Mouse (Mus musculus) megakaryocyte-erythroid progenitor cell, adult 5-6 weeks (primary cell): ENCODE results near the gene Eef1akmt1. TPM values are rescaled to one million over a fixed set of nuclear protein-coding genes. Genes with fewer than 3 reads are reported as not detected.

ENCODE experiments used
- ATAC-seq: replicated peaks from 2 replicates; pipeline ENCODE4 v1.8.0; 2016; ENCODE audit warnings: mild to moderate bottlenecking, inconsistent platforms; ENCODE audit not compliant: severe bottlenecking, poor library complexity, low FRiP score, low TSS enrichment
- total RNA-seq, 2 experiments: library from RNA; stranded (forward) in 1 of 2; stranded (reverse) in 1 of 2; fragments of 200-1000, 215-1000 nt in 1 of 2; fragments of >200 nt in 1 of 2; fragmentation: Nextera tagmentation in 1 of 2; gene quantifications; 2 replicates each; pipeline ENCODE4 v1.2.3; 2014 to 2017

Gene Eef1akmt1
- total RNA-seq, 2 experiments from 2014 or later = 14.7 to 46.4 TPM

DNA sequence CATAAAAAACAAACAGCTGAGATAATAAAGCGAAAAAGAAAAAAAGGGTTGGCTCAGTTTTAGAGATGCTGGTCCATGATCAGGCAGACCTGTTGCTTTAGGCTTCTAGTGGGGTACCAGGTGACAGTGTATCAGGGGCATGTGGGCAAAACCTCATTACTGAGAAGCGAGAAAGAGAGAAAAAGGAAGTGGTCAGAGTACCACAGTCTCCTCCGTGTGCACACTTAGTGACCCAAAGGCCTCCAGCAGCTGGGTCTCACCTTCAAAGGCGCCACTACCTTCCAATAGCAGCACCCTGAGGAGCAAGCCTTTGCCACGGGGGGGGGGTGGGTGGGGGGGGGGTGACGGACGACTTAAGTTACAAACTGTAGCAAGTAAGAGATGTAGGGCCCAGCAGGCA, 44.3 kb downstream of the Eef1akmt1 start:
- no peak for ATAC-seq

DNA sequence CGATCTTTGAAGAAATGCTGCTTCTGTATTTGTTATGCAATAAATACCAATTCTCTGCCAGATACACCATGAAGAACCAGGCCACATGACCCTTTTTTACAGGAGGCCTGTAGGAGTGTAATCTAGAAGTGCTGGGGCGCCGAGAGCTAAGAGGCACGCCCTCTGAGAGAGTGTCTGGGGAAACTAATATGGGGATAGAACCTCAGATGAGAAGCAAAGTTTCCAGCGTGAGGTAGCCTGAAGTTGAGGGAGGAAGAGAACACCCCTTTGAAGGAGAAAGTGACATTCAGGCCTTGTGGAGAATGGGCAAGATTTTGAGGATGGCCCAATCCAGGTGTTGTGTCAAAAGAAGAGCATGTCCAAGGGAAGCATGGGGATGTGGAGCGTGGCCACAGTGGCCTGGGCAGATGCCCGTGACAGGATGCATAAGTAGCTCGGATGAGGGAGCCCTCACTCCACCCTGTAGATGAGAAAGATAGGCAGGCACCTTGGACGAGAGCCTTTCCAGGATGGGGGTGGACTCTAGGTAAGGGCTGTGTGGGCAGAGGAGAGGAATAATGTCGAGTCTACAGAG, 45.3 kb downstream of the Eef1akmt1 start:
- peak; percentile 42 for ATAC-seq

DNA sequence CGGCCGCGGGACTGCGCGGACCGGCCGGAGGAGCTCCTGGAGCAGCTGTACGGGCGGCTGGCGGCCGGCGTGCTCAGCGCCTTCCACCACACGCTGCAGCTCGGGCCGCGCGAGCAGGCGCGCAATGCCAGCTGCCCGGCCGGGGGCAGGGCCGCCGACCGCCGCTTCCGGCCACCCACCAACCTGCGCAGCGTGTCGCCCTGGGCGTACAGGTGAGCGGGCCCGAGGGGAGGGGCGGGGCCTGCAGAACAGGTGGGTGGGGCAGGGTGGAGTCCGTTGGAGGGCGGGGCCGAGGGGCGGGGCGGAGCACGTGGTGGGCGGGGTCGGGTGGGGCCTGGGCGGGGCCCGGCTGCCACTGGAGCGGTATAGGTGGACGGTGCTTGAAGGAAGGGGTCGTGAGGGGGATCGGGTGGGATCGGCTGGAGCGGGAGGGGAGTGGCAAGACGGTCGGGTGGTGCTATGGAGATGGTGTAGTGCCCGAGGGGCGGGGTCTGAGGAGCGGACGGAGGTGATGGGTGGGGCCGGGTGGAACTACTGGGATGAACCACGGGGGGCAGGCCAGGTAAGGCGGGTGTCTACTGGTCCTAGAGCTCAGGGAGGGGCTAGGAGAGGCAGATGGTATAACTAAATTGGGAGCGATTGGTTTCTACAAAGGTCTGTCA, 45.9 kb downstream of the Eef1akmt1 start:
- ATAC-seq = peak; percentile 58

DNA sequence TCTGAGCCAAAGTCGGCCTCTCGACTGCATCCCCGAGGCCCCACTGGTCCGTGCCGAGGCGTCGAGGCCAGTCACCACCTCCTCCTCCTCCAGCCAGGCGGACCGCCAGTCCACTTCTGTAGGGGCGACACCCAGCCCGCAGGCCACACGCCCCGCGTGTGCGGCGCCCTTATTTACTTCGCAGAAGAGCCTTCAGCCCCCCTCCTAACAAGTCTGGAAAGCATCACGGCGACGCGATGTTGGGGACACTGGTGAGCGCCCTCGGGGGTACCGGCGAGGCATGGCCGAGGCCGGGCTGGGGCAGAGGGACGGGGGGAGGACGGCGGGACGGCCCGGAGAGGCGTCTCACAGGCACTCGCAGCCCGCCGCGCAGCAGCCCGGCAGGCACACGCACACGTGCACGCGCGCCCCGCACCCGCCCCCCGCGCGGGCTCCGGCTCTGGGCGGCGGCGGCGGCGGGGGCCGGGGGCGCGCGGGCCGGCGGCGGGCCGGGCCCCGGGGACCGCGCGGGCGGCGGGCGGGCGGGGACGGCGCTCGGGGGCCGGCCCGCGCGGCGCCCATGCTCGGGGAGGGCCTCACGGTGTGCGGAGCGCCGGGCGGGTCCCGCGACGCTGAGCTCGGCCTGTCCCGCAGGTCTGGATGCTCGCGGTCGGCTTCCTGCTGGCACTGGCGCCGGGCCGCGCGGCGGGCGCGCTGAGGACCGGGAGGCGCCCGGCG, 46.6 kb downstream of the Eef1akmt1 start, which contains the start of gene Il17d:
Gene Il17d (plus strand): TSS at position 107 of the 717 bp plus-strand sequence.
- ATAC-seq = no peak

DNA sequence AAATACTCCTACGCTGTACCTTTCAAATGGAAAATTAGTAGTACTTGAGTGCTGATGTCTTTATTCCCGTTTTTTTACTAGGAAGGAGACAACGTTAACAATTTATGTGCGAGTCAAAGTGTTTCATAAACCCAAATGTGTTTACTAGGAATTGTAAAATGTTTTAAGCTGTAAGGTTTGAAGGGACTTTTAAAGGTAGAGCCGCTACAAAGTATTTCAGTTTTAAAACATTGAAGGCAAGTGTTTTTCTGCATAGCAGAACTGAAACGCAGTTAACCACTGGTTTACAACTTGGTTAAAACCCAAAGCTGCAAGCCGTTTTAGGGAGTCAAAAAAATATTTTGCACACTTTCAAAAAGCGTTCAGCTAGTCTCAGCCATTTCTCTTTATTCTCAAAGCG, 47.6 kb downstream of the Eef1akmt1 start:
- no peak for ATAC-seq

DNA sequence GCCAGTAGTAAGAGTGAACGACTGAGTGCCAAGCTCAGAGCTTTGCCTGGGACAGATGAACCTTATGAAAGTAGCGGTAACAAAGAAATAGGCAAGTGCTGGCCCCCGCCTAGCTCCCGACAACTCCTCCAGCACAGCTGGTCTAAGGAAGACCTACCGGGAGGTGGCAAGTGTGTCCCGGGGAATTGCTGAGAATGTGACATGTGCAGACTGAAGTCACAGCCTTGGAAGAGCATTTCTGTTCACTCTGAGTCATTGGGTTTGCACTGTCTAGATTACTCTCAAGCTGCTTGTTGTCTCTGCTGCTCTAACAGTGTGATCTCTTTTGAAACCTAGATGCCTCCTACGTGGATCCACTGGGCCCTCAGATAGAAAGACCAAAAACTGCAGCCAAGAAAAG, 54.4 kb downstream of the Eef1akmt1 start:
- ATAC-seq = no peak

DNA sequence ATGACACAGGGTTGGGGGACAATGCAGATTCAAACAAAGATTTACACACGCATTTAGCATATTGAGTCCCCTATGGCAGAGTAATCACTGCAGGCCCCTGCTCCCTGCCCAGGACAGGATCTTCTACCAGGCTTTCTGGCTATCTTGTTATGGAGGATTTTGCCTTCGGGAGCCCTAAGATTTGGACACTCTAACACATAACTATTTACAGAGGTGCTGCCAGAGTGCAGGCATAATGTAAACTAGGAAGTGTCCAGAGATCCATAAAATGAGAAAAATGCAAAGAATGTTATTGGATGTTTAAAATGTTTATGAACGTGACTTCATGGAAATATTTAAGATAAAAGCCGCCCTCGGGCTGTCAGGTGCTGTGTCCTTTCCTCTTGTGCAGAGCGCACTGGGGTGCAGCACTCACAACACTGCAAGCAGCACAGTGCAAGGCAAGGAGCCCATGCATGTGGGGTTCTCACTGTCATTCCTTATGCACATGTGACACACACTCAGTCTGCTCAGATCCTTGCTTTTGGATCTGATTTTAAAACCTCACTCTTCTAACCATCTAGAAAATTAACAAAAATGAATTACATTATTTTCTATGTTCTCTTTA, 56.2 kb downstream of the Eef1akmt1 start:
- no peak for ATAC-seq

DNA sequence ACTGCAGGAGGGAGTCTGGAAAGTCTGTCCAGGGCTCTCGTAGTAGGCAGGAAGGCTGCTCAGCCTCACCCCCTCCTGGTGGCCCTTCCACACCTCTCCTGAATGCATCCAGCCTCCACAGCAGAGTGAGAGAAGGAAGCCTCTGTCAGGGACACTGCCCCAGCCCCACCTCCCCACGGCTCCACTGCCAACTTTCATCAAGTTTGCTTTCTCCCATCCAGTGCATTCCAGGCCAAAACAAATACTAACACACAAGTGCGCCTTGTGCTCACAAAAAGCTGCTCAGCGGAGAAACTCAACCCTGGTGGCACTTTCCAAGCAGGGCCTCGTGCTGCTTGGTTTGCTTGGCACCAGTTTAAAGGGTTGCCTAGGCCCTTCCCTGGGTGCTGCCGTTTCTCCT, 61.9 kb downstream of the Eef1akmt1 start:
- ATAC-seq = no peak

DNA sequence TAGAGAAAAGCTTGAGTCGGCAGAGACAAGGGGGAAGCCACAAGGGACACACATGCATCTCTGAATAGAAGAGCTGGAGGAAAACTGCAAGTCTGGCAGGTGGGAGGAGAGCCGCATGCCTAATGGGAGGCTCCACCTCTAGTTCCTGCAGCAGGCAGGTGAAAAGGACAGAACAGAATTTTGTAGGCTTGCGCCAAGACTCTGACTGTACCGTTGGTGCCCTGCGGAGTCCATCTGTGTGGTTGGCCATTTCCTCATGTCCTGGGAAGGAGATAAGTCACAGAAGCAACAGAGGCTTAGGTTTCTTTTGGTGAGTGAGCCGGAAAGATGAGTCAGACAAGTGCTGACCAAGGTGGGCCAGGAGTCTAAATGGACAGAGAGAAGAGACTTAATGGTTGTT, 67.7 kb downstream of the Eef1akmt1 start:
- no peak for ATAC-seq

Other genes starting within 250 kb of the Eef1akmt1 start
- 28.4 and 38.5 TPM in 2 replicates for gene Cryl1, start 173.1 kb downstream of the Eef1akmt1 start, total RNA-seq (2014; fragmentation: Nextera tagmentation)
- 17.4 and 34.9 TPM in 2 replicates for gene Cryl1, start 173.1 kb downstream of the Eef1akmt1 start, total RNA-seq (2017)
- gene Ift88, start 147.6 kb downstream of the Eef1akmt1 start, total RNA-seq (2014; fragmentation: Nextera tagmentation) = 5.7 and 6.0 TPM in 2 replicates
- gene Ift88, start 147.6 kb downstream of the Eef1akmt1 start, total RNA-seq (2017) = 7.2 and 13.5 TPM in 2 replicates
- gene Il17d, start 46.8 kb downstream of the Eef1akmt1 start, total RNA-seq (2014; fragmentation: Nextera tagmentation) = not detected in 2 replicates
- gene Il17d, start 46.8 kb downstream of the Eef1akmt1 start, total RNA-seq (2017) = not detected in 2 replicates
- 48.5 and 56.7 TPM in 2 replicates for gene Xpo4, start 93.8 kb upstream of the Eef1akmt1 start, total RNA-seq (2014; fragmentation: Nextera tagmentation)
- gene Xpo4, start 93.8 kb upstream of the Eef1akmt1 start, total RNA-seq (2017) = 61.1 and 69.0 TPM in 2 replicates
- gene Gm49361, start 174.5 kb upstream of the Eef1akmt1 start, total RNA-seq (2014; fragmentation: Nextera tagmentation) = not detected in 2 replicates
- gene Gm49361, start 174.5 kb upstream of the Eef1akmt1 start, total RNA-seq (2017) = not detected in 2 replicates
- gene Lats2, start 186.8 kb upstream of the Eef1akmt1 start, total RNA-seq (2014; fragmentation: Nextera tagmentation) = 6.3 and 11.0 TPM in 2 replicates
- 2.4 and 3.2 TPM in 2 replicates for gene Lats2, start 186.8 kb upstream of the Eef1akmt1 start, total RNA-seq (2017)
- 172 and 187 TPM in 2 replicates for gene Sap18, start 226.6 kb upstream of the Eef1akmt1 start, total RNA-seq (2014; fragmentation: Nextera tagmentation)
- gene Sap18, start 226.6 kb upstream of the Eef1akmt1 start, total RNA-seq (2017) = 28.6 and 29.8 TPM in 2 replicates